Mouse (Mus musculus) forebrain, embryonic 11.5 days (tissue): ENCODE results near the gene Krt2. TPM values are rescaled to one million over a fixed set of nuclear protein-coding genes. Genes with fewer than 3 reads are reported as not detected.

Source experiments
- ATAC-seq: fragments of 200-750 bp; cut with Nextera tagmentation; replicated peaks from 2 replicates; pipeline ENCODE4 v1.8.0; 2017; ENCODE audit warnings: moderate TSS enrichment; ENCODE audit not compliant: low FRiP score
- DNase-seq: peaks from one replicate; pipeline ENCODE4 v3.0.0-alpha.2; 2017; ENCODE audit warnings: low spot score
- H3K27ac ChIP-seq: fragments of 300-500 bp; sonication (generic); 2 replicates; pipeline ENCODE4 v1.5.1; 2014; ENCODE audit warnings: low read depth, low read length
- H3K27me3 ChIP-seq: fragments of 300-500 bp; sonication (generic); 2 replicates; pipeline ENCODE4 v1.6.1; 2014; ENCODE audit warnings: mild to moderate bottlenecking, low read length, mixed read lengths; ENCODE audit not compliant: control insufficient read depth, insufficient read depth
- H3K36me3 ChIP-seq: fragments of 300-500 bp; sonication (generic); 2 replicates; pipeline ENCODE4 v1.6.1; 2014; ENCODE audit warnings: mild to moderate bottlenecking, low read length, moderate library complexity, mixed read lengths; ENCODE audit not compliant: control insufficient read depth, insufficient read depth
- H3K4me1 ChIP-seq: fragments of 300-500 bp; sonication (generic); replicated peaks from 2 replicates; pipeline ENCODE4 v1.6.1; 2014; ENCODE audit warnings: low read length, mixed read lengths; ENCODE audit not compliant: control insufficient read depth, insufficient read depth
- H3K4me2 ChIP-seq: fragments of 300-500 bp; sonication (generic); 2 replicates; pipeline ENCODE4 v1.6.1; 2014; ENCODE audit warnings: low read depth, mild to moderate bottlenecking, low read length, moderate library complexity, mixed read lengths; ENCODE audit not compliant: severe bottlenecking
- H3K4me3 ChIP-seq: fragments of 300-500 bp; sonication (generic); 2 replicates; pipeline ENCODE4 v1.5.1; 2014; ENCODE audit warnings: low read depth, low read length
- H3K9ac ChIP-seq: fragments of 300-500 bp; sonication (generic); 2 replicates; pipeline ENCODE4 v1.6.1; 2014; ENCODE audit warnings: low read length
- H3K9me3 ChIP-seq: fragments of 300-500 bp; sonication (generic); 2 replicates; pipeline ENCODE4 v1.6.1; 2016; ENCODE audit warnings: low read length, mixed read lengths; ENCODE audit not compliant: control insufficient read depth
- WGBS: fragments of 180-500 bp; shearing (Covaris S2); extraction: QIAGEN DNeasy Blood & Tissue Kit; methylation state at CpG from one replicate; pipeline ENCODE4 v1.1.7; 2014; 5-methylcytosine and 5-hydroxymethylcytosine counted together
- polyA plus RNA-seq: library from polyadenylated mRNA; unstranded; fragments of >200 nt; fragmentation: Nextera tagmentation; extraction: Ambion mirVana; gene quantifications from 2 replicates; pipeline ENCODE4 v1.2.1, GENCODE M21; 2014

The Krt2 gene
- polyA plus RNA-seq, 1 experiment from 2014 or later, result not detected

DNA sequence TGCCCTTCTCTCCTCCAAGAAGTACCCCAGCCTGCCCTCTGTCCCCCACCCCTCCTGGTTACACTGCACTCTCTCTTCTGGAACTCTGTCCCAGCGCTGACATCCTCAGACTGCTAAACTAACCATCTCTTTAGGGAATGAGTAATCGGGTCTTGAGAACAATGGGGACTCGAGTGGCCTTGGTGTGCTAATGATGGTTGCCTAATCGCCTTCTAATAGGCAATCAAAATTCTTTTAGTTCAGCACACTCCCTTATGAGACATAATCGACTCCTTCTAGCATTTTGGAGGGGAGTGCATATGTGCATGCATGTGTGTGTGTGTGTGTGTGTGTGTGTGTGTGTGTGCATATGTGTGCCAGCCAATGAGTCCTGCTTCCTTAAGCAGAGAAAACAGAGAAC lies 34.6 kb upstream of the Krt2 start:
- Histone ChIP-seq H3K9me3 (no peaks in the 10 kb centered on the region), H3K4me1 (peaks cover 3% of the 10 kb centered on the region; the same call in 1 of the 2 replicates), H3K27me3 (peaks cover 1% of the 10 kb centered on the region; the same call in 1 of the 2 replicates), H3K36me3 (no peaks in the 10 kb centered on the region), H3K9ac (no peak overlapping the region), H3K4me2 (no peak overlapping the region), H3K4me3 (no peak overlapping the region), H3K27ac (no peak overlapping the region)
- DNase-seq (no peak), ATAC-seq (no peak)
- WGBS, result 20% methylated on average over 5 of the region's 5 CpGs

DNA sequence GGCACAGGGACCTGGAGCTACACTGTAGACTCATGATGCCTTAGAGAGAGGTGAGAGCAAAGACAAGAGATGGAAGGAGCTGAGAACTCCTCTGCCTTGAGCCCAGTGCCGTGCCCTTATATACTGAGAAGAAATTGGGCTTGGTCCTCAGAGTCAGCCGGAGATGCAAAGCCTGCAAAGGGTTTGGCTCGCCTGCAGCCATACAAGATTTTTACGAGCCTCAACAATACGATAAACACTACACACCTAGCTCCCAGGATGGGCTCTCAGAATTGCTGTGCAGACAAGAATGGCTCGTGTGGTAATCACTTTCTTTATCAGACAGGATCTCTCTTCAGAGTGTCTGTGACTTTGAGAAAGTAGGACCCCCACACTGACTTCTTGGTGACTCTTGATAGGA lies 32.7 kb upstream of the Krt2 start, which contains the start of gene Krt1:
Krt1 (minus strand) TSS at position 101 of the 400 bp plus-strand sequence.
- DNase-seq (no peak), ATAC-seq (no peak)
- WGBS, result 84% methylated on average over 6 of the region's 6 CpGs
- H3K9ac ChIP-seq, result no peak within 1 kb of the TSS
- peaks cover 3% of the 10 kb centered on the region; the same call in 1 of the 2 replicates for H3K4me1 ChIP-seq
- H3K4me2 ChIP-seq, result no peak within 1 kb of the TSS
- H3K9me3 ChIP-seq, result no peaks in the 10 kb centered on the region
- H3K27ac ChIP-seq, result no peak within 1 kb of the TSS
- H3K4me3 ChIP-seq, result no peak within 1 kb of the TSS
- H3K36me3 ChIP-seq, result no peaks in the 10 kb centered on the region
- no peaks in the 10 kb centered on the region for H3K27me3 ChIP-seq

- ATAC-seq (peak; percentile 80), DNase-seq (peak; percentile 79)
- peak overlapping the region; percentile 52 for H3K4me3 ChIP-seq
- no peaks in the 10 kb centered on the region for H3K36me3 ChIP-seq
- no peak overlapping the region for H3K27ac ChIP-seq
- H3K9ac ChIP-seq, result peak overlapping the region; percentile 77
- H3K27me3 ChIP-seq, result no peaks in the 10 kb centered on the region
- no peaks in the 10 kb centered on the region for H3K9me3 ChIP-seq
- peak overlapping the region; percentile 68 for H3K4me2 ChIP-seq
- H3K4me1 ChIP-seq, result no peaks in the 10 kb centered on the region; the same call in 1 of the 2 replicates
- under 1% methylated on average over 36 of the region's 37 CpGs for WGBS
Observed at GRCm38 (mm10) chr15:101845971-101846403, 28.0 kb upstream of the Krt2 start.

- H3K36me3 ChIP-seq, result no peaks in the 10 kb centered on the region
- no peak overlapping the region for H3K27ac ChIP-seq
- H3K9ac ChIP-seq, result no peak overlapping the region
- ATAC-seq (no peak), DNase-seq (no peak)
- no peak overlapping the region for H3K4me2 ChIP-seq
- 62% methylated on average over 9 of the region's 9 CpGs for WGBS
- no peaks in the 10 kb centered on the region for H3K9me3 ChIP-seq
- no peak overlapping the region for H3K4me3 ChIP-seq
- no peaks in the 10 kb centered on the region for H3K27me3 ChIP-seq
- no peaks in the 10 kb centered on the region; the same call in 1 of the 2 replicates for H3K4me1 ChIP-seq
Observed at GRCm38 (mm10) chr15:101843192-101843591, 25.2 kb upstream of the Krt2 start.

- no peaks in the 10 kb centered on the region for H3K9me3 ChIP-seq
- no peaks in the 10 kb centered on the region for H3K27me3 ChIP-seq
- no peak for DNase-seq
- no peaks in the 10 kb centered on the region for H3K4me1 ChIP-seq
- no peak overlapping the region for H3K27ac ChIP-seq
- 67% methylated on average over 5 of the region's 5 CpGs for WGBS
- H3K36me3 ChIP-seq, result no peaks in the 10 kb centered on the region
- H3K4me3 ChIP-seq, result no peak overlapping the region
- no peak overlapping the region for H3K9ac ChIP-seq
- no peak overlapping the region for H3K4me2 ChIP-seq
- no peak for ATAC-seq
Observed at GRCm38 (mm10) chr15:101834784-101835328, 16.9 kb upstream of the Krt2 start.

- H3K27ac ChIP-seq, result no peak overlapping the region
Observed at GRCm38 (mm10) chr15:101833131-101833530, 15.2 kb upstream of the Krt2 start.

DNA sequence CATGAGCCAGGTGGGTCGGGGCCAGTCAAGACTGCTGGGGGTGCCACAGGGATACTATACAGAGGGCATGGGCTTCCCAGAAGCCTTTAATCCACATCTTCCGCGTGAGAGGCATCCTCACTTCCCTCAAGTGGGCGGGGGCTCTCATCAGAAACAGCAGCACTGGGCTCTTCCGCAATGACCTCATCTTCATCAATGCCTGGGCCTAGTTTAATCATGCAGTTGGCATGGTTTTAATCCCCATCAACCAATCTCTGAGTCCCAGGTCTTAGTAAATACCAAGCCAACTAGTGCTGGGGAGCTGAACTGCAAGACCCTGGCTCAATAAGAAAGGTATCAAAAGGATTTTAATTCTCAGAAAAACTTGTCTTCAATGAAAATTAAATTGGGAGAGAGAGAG lies 11.5 kb upstream of the Krt2 start:
- Histone ChIP-seq H3K27me3 (no peaks in the 10 kb centered on the region), H3K9me3 (no peaks in the 10 kb centered on the region), H3K36me3 (no peaks in the 10 kb centered on the region), H3K27ac (no peak overlapping the region), H3K4me2 (no peak overlapping the region), H3K9ac (no peak overlapping the region), H3K4me3 (no peak overlapping the region), H3K4me1 (no peaks in the 10 kb centered on the region)
- 64% methylated on average over 5 of the region's 5 CpGs for WGBS
- ATAC-seq, result no peak
- no peak for DNase-seq

More at GRCm38 (mm10) chr15:101833131-101833530, 15.2 kb upstream of the Krt2 start:
- Histone ChIP-seq H3K36me3 (no peaks in the 10 kb centered on the region), H3K4me3 (no peak overlapping the region), H3K4me2 (no peak overlapping the region), H3K9me3 (no peaks in the 10 kb centered on the region), H3K27me3 (no peaks in the 10 kb centered on the region), H3K9ac (no peak overlapping the region), H3K4me1 (no peaks in the 10 kb centered on the region)
- ATAC-seq, result no peak
- WGBS, result 52% methylated on average over 6 of the region's 6 CpGs
- DNase-seq, result no peak

- no peak overlapping the region for H3K27ac ChIP-seq
- no peak overlapping the region for H3K4me3 ChIP-seq
- H3K36me3 ChIP-seq, result no peaks in the 10 kb centered on the region
- DNase-seq (no peak), ATAC-seq (no peak)
- H3K4me1 ChIP-seq, result no peaks in the 10 kb centered on the region
- H3K9ac ChIP-seq, result no peak overlapping the region
- WGBS, result 25% methylated on average over 3 of the region's 3 CpGs
- H3K4me2 ChIP-seq, result no peak overlapping the region
- H3K27me3 ChIP-seq, result no peaks in the 10 kb centered on the region
- H3K9me3 ChIP-seq, result no peaks in the 10 kb centered on the region
Observed at GRCm38 (mm10) chr15:101821786-101822185, 3.8 kb upstream of the Krt2 start.
